Mouse (Mus musculus): ENCODE results near the gene Lrch4.

Gene Lrch4

DNA sequence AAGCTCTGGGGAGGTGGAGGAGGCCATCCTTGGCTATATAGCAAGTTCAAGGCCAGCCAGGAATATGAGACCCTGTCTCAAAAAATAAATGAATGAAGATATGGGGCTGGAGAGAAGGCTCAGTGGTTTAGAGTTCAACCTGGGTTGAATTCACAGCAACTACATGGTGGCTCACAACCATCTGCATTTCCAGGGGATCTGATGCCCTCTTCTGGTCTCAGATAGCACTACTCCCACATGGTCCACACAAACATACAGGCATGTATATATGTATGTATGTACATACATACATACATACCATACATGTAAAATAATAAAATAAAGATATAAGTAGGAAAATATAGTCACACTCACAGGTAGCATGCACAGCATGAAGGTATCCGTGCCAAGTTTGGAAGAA, 41.3 kb downstream of the Lrch4 start:
- H3K4me3 ChIP-seq (replicated peaks; ENCODE audit: low read length): no peak overlapping the region
- no peaks in the 10 kb centered on the region for H3K9me3 ChIP-seq (ENCODE audit: low read length)
- H3K27me3 ChIP-seq (ENCODE audit: insufficient read depth, low read length): no peaks in the 10 kb centered on the region
- peaks cover 49% of the 10 kb centered on the region for H3K4me1 ChIP-seq (replicated peaks; ENCODE audit: low read depth, low read length)
- H3K36me3 ChIP-seq (ENCODE audit: insufficient read depth, low read length): peaks cover 47% of the 10 kb centered on the region
- TF ChIP-seq POU5F1 (IDR thresholded peaks at IDR 0.05; ENCODE audit: borderline replicate concordance, low read length) (no peak), CTCF (conservative IDR thresholded peaks at IDR 0.05; ENCODE audit: low read length) (0 out of 2 replicates have a peak, but pooled peaks have one; percentile 8)

GRCm38 (mm10) chr5:137671443-137672240, 42.7 kb downstream of the Lrch4 start:
- H3K36me3 ChIP-seq (ENCODE audit: insufficient read depth, low read length): peaks cover 45% of the 10 kb centered on the region
- H3K4me1 ChIP-seq (replicated peaks; ENCODE audit: low read depth, low read length): peaks cover 51% of the 10 kb centered on the region
- no peaks in the 10 kb centered on the region for H3K27me3 ChIP-seq (ENCODE audit: insufficient read depth, low read length)
- peak overlapping the region; percentile 26 for H3K4me3 ChIP-seq (replicated peaks; ENCODE audit: low read length)
- no peak for TF ChIP-seq POU5F1 (IDR thresholded peaks at IDR 0.05; ENCODE audit: borderline replicate concordance, low read length)
- no peak for TF ChIP-seq NANOG (IDR thresholded peaks at IDR 0.05; ENCODE audit: borderline replicate concordance, low read length)
- no peak for TF ChIP-seq CTCF (conservative IDR thresholded peaks at IDR 0.05; ENCODE audit: low read length)
- H3K9me3 ChIP-seq (ENCODE audit: low read length): no peaks in the 10 kb centered on the region

DNA sequence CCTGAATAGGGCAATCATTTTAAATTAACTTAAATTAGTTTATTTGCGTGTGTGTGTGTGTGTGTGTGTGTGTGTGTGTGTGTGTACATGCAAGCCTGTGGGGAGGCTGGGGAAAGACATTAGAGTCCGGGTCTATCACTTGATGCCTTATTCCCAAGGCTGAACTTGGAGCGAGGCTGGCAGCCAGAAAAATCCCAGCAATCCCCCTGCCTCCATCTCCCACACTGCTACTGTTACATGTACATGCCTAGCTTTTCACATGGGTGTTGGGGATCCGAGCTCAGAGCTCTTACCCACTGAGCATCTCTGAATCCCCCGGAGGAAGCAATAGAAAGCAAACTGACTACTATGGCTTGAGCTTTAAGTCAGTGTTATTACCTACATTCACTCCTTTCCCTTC, 43.4 kb downstream of the Lrch4 start:
- TF ChIP-seq NANOG (IDR thresholded peaks at IDR 0.05; ENCODE audit: borderline replicate concordance, low read length) (no peak), CTCF (conservative IDR thresholded peaks at IDR 0.05; ENCODE audit: low read length) (no peak), POU5F1 (IDR thresholded peaks at IDR 0.05; ENCODE audit: borderline replicate concordance, low read length) (no peak)
- H3K9me3 ChIP-seq (ENCODE audit: low read length): no peaks in the 10 kb centered on the region
- H3K36me3 ChIP-seq (ENCODE audit: insufficient read depth, low read length): peaks cover 44% of the 10 kb centered on the region
- no peaks in the 10 kb centered on the region for H3K27me3 ChIP-seq (ENCODE audit: insufficient read depth, low read length)
- H3K4me3 ChIP-seq (replicated peaks; ENCODE audit: low read length): no peak overlapping the region
- peaks cover 51% of the 10 kb centered on the region for H3K4me1 ChIP-seq (replicated peaks; ENCODE audit: low read depth, low read length)

DNA sequence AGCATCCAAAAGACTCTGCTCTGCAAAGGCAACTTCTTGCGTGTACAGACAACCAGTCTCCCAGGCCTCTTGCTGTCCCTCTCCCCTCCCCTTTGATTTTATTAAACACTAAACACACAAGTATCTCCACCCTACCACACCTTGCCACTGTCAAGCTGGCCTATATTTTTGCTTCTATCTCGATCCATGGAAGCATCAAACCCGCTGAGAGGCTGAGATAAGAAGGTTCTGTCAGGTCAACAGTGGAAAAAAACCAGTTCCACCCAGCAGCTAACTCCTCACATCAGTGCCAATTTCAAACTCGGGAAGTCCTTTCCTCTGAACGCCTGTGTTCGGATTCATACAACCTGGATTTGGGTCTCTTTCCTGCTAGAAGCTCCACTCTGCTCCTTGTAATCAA, 44.1 kb downstream of the Lrch4 start:
- TF ChIP-seq POU5F1 (IDR thresholded peaks at IDR 0.05; ENCODE audit: borderline replicate concordance, low read length): no peak
- TF ChIP-seq NANOG (IDR thresholded peaks at IDR 0.05; ENCODE audit: borderline replicate concordance, low read length): no peak
- TF ChIP-seq CTCF (conservative IDR thresholded peaks at IDR 0.05; ENCODE audit: low read length): no peak

GRCm38 (mm10) chr5:137674786-137675185, 45.9 kb downstream of the Lrch4 start:
- H3K27me3 ChIP-seq (ENCODE audit: insufficient read depth, low read length): no peaks in the 10 kb centered on the region
- no peak overlapping the region for H3K4me3 ChIP-seq (replicated peaks; ENCODE audit: low read length)
- H3K4me1 ChIP-seq (replicated peaks; ENCODE audit: low read depth, low read length): peaks cover 46% of the 10 kb centered on the region
- TF ChIP-seq CTCF (conservative IDR thresholded peaks at IDR 0.05; ENCODE audit: low read length): no peak
- TF ChIP-seq NANOG (IDR thresholded peaks at IDR 0.05; ENCODE audit: borderline replicate concordance, low read length): no peak
- TF ChIP-seq POU5F1 (IDR thresholded peaks at IDR 0.05; ENCODE audit: borderline replicate concordance, low read length): no peak
- H3K9me3 ChIP-seq (ENCODE audit: low read length): no peaks in the 10 kb centered on the region
- peaks cover 51% of the 10 kb centered on the region for H3K36me3 ChIP-seq (ENCODE audit: insufficient read depth, low read length)

More for the DNA sequence above, 44.1 kb downstream of the Lrch4 start:
- H3K27me3 ChIP-seq (ENCODE audit: insufficient read depth, low read length): no peaks in the 10 kb centered on the region
- H3K36me3 ChIP-seq (ENCODE audit: insufficient read depth, low read length): peaks cover 44% of the 10 kb centered on the region
- H3K4me3 ChIP-seq (replicated peaks; ENCODE audit: low read length): no peak overlapping the region
- H3K9me3 ChIP-seq (ENCODE audit: low read length): no peaks in the 10 kb centered on the region
- peaks cover 46% of the 10 kb centered on the region for H3K4me1 ChIP-seq (replicated peaks; ENCODE audit: low read depth, low read length)

DNA sequence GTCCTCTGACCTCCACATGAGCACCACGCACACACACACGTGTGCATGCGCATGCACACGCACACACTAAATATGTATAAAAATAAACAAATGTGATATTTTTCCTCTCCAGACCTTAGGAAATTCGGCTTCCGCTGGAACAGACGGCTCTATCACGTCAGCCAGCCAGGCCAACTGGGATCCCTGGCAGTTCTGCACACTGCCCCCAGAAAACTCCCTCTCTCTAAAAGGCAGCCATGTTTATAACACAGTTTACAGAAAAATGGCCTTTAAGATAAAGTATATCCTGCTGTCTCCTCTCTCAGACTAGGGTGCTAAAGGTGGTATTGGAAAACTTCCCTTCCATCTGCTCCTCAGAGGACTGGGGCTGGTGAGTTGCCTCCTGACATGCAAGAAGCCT, 48.9 kb downstream of the Lrch4 start:
- TF ChIP-seq NANOG (IDR thresholded peaks at IDR 0.05; ENCODE audit: borderline replicate concordance, low read length) (no peak), CTCF (conservative IDR thresholded peaks at IDR 0.05; ENCODE audit: low read length) (no peak), POU5F1 (IDR thresholded peaks at IDR 0.05; ENCODE audit: borderline replicate concordance, low read length) (no peak)
- peaks cover 61% of the 10 kb centered on the region for H3K36me3 ChIP-seq (ENCODE audit: insufficient read depth, low read length)

GRCm38 (mm10) chr5:137678736-137679135, 49.8 kb downstream of the Lrch4 start:
- Histone ChIP-seq H3K4me1 (replicated peaks; ENCODE audit: low read depth, low read length) (peaks cover 41% of the 10 kb centered on the region), H3K9me3 (ENCODE audit: low read length) (no peaks in the 10 kb centered on the region), H3K36me3 (ENCODE audit: insufficient read depth, low read length) (peaks cover 60% of the 10 kb centered on the region), H3K4me3 (replicated peaks; ENCODE audit: low read length) (no peak overlapping the region), H3K27me3 (ENCODE audit: insufficient read depth, low read length) (peaks cover 9% of the 10 kb centered on the region; the same call in 1 of the 2 replicates)
- TF ChIP-seq CTCF (conservative IDR thresholded peaks at IDR 0.05; ENCODE audit: low read length) (no peak), NANOG (IDR thresholded peaks at IDR 0.05; ENCODE audit: borderline replicate concordance, low read length) (no peak), POU5F1 (IDR thresholded peaks at IDR 0.05; ENCODE audit: borderline replicate concordance, low read length) (no peak)

More for the DNA sequence above, 48.9 kb downstream of the Lrch4 start:
- Histone ChIP-seq H3K4me3 (replicated peaks; ENCODE audit: low read length) (no peak overlapping the region), H3K9me3 (ENCODE audit: low read length) (no peaks in the 10 kb centered on the region), H3K4me1 (replicated peaks; ENCODE audit: low read depth, low read length) (peaks cover 37% of the 10 kb centered on the region), H3K27me3 (ENCODE audit: insufficient read depth, low read length) (no peaks in the 10 kb centered on the region)

- TF ChIP-seq CTCF (conservative IDR thresholded peaks at IDR 0.05; ENCODE audit: low read length): no peak
- TF ChIP-seq NANOG (IDR thresholded peaks at IDR 0.05; ENCODE audit: borderline replicate concordance, low read length): no peak
- TF ChIP-seq POU5F1 (IDR thresholded peaks at IDR 0.05; ENCODE audit: borderline replicate concordance, low read length): no peak
- Histone ChIP-seq H3K9me3 (ENCODE audit: low read length) (no peaks in the 10 kb centered on the region), H3K4me1 (replicated peaks; ENCODE audit: low read depth, low read length) (peaks cover 41% of the 10 kb centered on the region), H3K4me3 (replicated peaks; ENCODE audit: low read length) (no peak overlapping the region), H3K36me3 (ENCODE audit: insufficient read depth, low read length) (peaks cover 50% of the 10 kb centered on the region), H3K27me3 (ENCODE audit: insufficient read depth, low read length) (peaks cover 9% of the 10 kb centered on the region; the same call in 1 of the 2 replicates)
Observed at GRCm38 (mm10) chr5:137679726-137680125, 50.8 kb downstream of the Lrch4 start.

Data from E14TG2a.4 (cell line).